Mouse (Mus musculus): ENCODE data around the gene Tmem184a. TPM values are rescaled to one million over a fixed set of nuclear protein-coding genes. Genes with fewer than 3 reads are reported as not detected.

Tmem184a gene
- polyA plus RNA-seq, 1 experiment from 2014 or later = 0.05 TPM

DNA sequence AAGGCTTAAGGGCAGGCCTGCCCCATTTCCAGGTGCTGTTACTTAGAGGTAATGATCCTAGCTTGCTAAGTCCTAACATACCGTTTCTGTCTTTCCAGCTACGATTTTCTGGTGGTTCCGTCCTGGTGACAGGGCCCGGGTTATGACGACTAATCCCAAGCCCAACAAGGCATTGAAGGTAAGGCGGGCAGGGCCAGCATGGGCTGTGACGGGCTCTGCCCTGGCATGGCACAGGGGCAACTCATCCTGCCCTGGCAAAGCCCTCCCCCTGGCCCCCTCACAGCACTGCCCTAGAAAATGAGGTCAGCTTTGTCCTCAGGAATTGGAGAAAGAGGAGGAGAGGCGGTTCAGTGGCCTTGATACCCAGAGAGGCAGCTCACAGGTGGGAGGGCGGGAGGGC, 20.7 kb downstream of the Tmem184a start:
- Histone ChIP-seq H3K4me3 (no peak overlapping the region), H3K4me2 (peak overlapping the region; percentile 68), H3K4me1 (peaks cover 57% of the 10 kb centered on the region), H3K9me3 (replicated peaks) (no peaks in the 10 kb centered on the region), H3K27me3 (no peaks in the 10 kb centered on the region), H3K27ac (no peak overlapping the region), H3K36me3 (ENCODE audit: poor library complexity, severe bottlenecking) (peaks cover 21% of the 10 kb centered on the region), H3K9ac (no peak overlapping the region; the same call in 1 of the 2 replicates)
- no peak for ATAC-seq
- WGBS = 89% methylated on average over 9 of the region's 9 CpGs

DNA sequence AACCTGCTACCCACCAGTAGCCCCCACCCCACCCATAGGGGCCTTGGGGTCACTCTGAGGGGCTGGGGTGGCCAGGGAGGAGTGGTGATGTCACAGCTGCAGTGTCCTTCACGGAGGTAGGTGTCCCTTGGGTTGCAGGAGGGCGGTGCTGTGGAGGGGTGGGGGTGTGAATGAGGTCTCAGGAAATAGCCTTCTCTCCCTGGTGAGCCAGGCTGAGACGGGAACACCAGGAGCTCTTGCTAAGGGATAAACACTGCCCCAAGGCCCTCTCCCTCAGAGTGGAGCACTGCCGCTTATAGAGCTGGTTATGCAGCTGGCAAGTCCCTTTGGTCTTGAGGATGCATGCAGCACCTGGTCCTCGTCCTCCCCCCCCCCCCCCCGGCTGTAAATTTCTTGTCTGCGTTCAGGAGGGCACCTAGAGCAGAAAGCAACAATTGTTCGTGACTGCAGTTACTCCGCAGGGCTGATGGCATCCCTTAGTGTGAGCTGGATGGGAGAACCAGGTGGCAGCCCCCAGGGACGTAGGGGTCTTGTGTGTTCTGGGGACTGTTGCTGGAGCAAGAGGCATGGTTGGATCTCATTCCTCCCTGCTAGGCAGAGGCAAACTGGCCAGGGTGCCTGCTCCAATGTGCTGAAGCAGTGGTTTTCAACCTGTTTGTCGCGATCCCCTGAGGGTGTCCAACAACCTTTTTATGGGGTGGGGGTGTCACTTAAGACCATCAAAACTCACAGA, 21.4 kb downstream of the Tmem184a start:
- ATAC-seq = peak; percentile 3; the same call in 1 of the 2 replicates
- Histone ChIP-seq H3K27ac (peak overlapping the region; percentile 95), H3K9ac (peak overlapping the region; percentile 65), H3K27me3 (no peaks in the 10 kb centered on the region), H3K4me3 (peak overlapping the region; percentile 37), H3K4me1 (peaks cover 56% of the 10 kb centered on the region), H3K36me3 (ENCODE audit: poor library complexity, severe bottlenecking) (peaks cover 21% of the 10 kb centered on the region), H3K9me3 (replicated peaks) (no peaks in the 10 kb centered on the region), H3K4me2 (peak overlapping the region; percentile 68)
- WGBS = 31% methylated on average over 12 of the region's 12 CpGs

DNA sequence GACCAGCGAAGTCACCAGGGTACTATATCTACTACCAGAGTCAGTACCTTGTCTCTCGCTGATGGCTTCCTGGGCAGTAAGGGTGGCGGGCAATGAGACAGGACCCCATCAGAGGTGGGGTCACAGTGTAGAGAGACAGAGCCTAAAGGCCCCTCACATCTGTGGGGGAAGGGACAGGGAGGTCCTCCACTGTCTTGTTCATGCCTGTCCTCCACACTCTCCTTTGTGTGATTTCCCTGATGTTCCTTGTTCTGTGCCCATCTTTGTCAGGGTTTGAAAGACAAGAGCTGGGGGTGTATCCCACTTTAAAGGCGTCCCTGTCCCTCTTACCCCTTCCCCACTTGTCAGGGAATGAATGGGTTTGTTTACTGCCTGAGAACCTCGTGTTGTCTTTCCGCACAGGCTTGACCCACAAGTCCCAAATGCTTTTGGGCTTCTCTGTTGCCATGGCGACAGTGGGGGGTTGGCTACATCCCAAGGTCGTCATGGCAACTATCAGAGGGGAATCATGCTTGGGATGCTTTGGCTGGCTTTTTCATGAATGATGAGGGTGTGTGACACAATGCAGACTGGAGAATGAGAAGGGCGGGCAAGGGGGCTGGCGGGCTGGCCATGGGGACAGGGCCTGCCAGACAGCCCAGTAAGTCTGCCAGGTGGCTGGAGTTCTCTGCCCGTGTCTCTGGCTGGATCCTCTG, 22.1 kb downstream of the Tmem184a start:
- H3K4me3 ChIP-seq = peak overlapping the region; percentile 37
- H3K9ac ChIP-seq = peak overlapping the region; percentile 65
- peak; percentile 89 for ATAC-seq
- peaks cover 21% of the 10 kb centered on the region for H3K36me3 ChIP-seq (ENCODE audit: poor library complexity, severe bottlenecking)
- 22% methylated on average over 11 of the region's 11 CpGs for WGBS
- peaks cover 57% of the 10 kb centered on the region for H3K4me1 ChIP-seq
- peak overlapping the region; percentile 95 for H3K27ac ChIP-seq
- H3K9me3 ChIP-seq (replicated peaks) = no peaks in the 10 kb centered on the region
- H3K4me2 ChIP-seq = peak overlapping the region; percentile 68
- 0 out of 2 replicates have a peak, but pooled peaks cover 2% of the 10 kb centered on the region for H3K27me3 ChIP-seq

DNA sequence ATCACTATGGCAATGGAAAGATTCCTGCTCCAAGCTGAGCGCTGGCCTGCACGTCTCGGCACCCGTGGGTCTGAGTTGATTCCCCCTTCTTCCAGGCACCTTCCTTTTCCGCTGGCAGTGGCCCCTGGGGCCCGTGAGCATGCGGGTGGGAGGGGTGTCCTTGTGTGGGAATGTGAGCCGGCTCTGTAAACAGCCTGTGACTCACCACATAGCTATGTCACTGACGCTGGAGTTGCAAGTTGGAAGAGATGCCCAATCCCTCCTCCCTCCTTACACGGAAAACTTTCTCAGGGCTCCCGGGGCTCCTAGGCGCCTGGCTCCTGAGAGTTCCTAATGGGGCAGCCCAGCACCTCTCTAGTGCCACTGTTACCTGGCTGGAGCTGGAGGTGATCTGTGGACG, 22.8 kb downstream of the Tmem184a start:
- Histone ChIP-seq H3K9me3 (replicated peaks) (no peaks in the 10 kb centered on the region), H3K4me1 (peaks cover 64% of the 10 kb centered on the region), H3K27me3 (0 out of 2 replicates have a peak, but pooled peaks cover 4% of the 10 kb centered on the region), H3K27ac (peak overlapping the region; percentile 95), H3K4me2 (peak overlapping the region; percentile 68), H3K9ac (peak overlapping the region; percentile 65), H3K4me3 (0 out of 2 replicates have a peak overlapping the region, but pooled peaks have one; percentile 37), H3K36me3 (ENCODE audit: poor library complexity, severe bottlenecking) (peaks cover 21% of the 10 kb centered on the region)
- ATAC-seq = peak; percentile 25
- WGBS = 16% methylated on average over 13 of the region's 13 CpGs

DNA sequence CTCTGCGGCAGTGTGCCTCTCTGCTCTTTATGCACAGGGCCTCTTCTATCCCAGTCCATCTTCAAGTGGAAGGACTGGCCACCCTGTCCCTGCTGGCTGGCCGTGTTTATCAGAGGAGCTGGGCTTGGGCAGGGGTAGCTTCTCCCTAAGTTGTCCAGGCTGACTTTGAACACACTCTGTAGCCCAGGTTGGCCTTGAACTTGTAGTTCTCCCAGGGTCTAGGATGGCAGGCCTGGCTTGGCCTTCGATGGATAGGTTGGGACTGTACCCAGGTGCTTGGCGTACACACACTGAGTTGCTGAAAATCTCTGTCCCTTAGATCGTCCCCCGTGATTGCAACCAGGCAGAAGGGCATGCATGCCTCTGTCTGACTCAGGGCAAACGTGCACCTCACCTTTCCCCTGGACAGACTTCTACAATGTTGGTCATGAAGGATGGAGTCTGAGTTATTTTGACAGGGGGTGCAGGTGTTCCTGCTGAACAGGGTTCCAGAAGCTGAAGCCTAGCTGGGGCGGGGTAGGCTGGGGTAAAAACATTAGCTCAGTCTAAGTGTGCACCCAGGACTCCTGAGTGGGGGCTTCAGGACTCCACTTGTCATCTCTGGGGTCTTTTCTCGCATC, 23.6 kb downstream of the Tmem184a start:
- Histone ChIP-seq H3K4me3 (no peak overlapping the region), H3K27me3 (0 out of 2 replicates have a peak, but pooled peaks cover 4% of the 10 kb centered on the region), H3K27ac (peak overlapping the region; percentile 5; the same call in 1 of the 2 replicates), H3K4me1 (peaks cover 66% of the 10 kb centered on the region), H3K9me3 (replicated peaks) (no peaks in the 10 kb centered on the region), H3K36me3 (ENCODE audit: poor library complexity, severe bottlenecking) (peaks cover 17% of the 10 kb centered on the region), H3K9ac (0 out of 2 replicates have a peak overlapping the region, but pooled peaks have one; percentile 6), H3K4me2 (no peak overlapping the region)
- WGBS = 77% methylated on average over 9 of the region's 9 CpGs
- no peak for ATAC-seq

DNA sequence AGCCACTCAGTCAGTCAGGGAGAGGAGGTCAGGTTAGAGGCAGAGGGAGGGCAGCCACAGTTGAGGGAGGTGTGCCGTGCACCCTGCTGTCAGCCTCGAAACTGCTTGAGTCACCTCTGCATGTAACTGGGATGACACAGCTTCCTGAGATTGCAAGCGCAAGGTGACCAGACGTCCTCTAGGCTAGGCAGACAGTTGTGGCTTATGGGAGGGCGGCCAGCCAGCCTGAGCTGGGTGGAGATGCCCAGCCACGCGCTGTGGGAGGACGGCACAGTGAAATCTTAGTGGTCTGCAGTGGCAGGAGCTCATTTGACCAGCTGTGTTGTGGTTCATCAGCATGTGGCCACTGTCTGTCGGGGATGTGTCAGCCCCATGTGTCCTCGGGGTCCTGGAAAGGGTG, 24.8 kb downstream of the Tmem184a start:
- peaks cover 66% of the 10 kb centered on the region for H3K4me1 ChIP-seq
- H3K4me2 ChIP-seq = no peak overlapping the region
- H3K9me3 ChIP-seq (replicated peaks) = no peaks in the 10 kb centered on the region
- WGBS = 77% methylated on average over 10 of the region's 10 CpGs
- peaks cover 6% of the 10 kb centered on the region for H3K36me3 ChIP-seq (ENCODE audit: poor library complexity, severe bottlenecking)
- H3K4me3 ChIP-seq = no peak overlapping the region
- ATAC-seq = no peak
- 0 out of 2 replicates have a peak, but pooled peaks cover 4% of the 10 kb centered on the region for H3K27me3 ChIP-seq
- no peak overlapping the region for H3K9ac ChIP-seq
- no peak overlapping the region for H3K27ac ChIP-seq

DNA sequence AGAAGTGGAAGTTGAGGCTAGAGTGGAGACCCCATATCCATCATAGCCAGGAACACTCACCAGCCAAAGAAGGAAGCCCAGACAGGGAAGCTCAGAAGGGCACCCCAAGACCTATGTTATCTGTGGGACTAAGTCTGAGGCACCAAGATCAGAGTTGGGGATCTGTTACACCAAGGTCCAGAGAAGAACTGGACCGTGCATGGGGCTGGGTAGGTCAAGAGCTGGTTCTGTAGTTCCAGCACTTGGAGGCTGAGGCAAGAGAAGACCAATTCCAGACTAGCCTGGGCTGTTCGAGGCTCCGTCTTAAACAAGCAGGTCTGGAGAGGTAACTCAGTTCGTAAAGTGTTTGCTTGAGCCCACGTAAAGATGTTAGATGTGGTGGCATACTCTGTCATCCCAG, 25.6 kb downstream of the Tmem184a start:
- peaks cover 62% of the 10 kb centered on the region for H3K4me1 ChIP-seq
- 94% methylated on average over 5 of the region's 5 CpGs for WGBS
- no peak for ATAC-seq
- no peaks in the 10 kb centered on the region for H3K9me3 ChIP-seq (replicated peaks)
- 0 out of 2 replicates have a peak, but pooled peaks cover 7% of the 10 kb centered on the region for H3K27me3 ChIP-seq
- no peak overlapping the region for H3K4me3 ChIP-seq
- no peak overlapping the region for H3K9ac ChIP-seq
- H3K27ac ChIP-seq = no peak overlapping the region
- H3K4me2 ChIP-seq = no peak overlapping the region
- no peaks in the 10 kb centered on the region for H3K36me3 ChIP-seq (ENCODE audit: poor library complexity, severe bottlenecking)

DNA sequence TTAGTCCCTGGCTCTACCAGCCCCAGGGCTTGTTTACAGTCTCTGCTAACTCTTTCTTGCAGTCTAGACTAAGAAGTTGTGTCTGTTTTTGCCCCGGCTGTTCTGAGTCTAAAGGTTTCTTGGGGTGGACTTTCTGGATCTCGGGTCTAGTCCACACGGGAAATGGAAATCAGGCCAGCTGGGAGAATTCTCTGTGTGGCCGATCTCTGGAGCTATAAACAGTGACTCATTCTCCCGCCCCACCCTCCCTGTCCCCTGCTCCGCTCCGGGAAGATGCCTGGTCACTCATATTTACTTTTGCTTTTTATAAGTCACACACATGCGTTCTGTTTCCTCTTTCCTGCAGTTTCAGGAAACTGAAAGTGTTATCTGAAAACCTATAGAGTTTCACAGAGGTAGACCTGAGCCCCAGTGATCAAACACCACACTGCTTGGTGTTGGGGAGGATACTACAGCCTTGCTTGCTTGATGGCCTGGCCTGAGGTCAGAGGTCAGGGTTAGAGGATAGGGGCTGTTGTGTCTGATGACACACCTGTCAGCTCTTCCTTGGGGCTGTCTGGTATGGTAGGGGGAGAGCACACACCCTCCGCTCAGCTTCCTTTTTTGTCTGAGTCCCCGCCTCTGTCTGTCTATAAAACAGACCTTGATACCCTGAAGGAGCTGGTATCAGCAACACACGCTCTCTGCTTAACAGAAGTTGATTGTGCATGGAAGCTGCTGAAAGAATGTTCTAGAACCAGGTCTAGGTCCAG, 26.2 kb downstream of the Tmem184a start:
- Histone ChIP-seq H3K27ac (no peak overlapping the region), H3K9ac (no peak overlapping the region; the same call in 1 of the 2 replicates), H3K4me1 (peaks cover 56% of the 10 kb centered on the region), H3K4me2 (peak overlapping the region; percentile 95), H3K9me3 (replicated peaks) (no peaks in the 10 kb centered on the region), H3K27me3 (0 out of 2 replicates have a peak, but pooled peaks cover 7% of the 10 kb centered on the region), H3K36me3 (ENCODE audit: poor library complexity, severe bottlenecking) (no peaks in the 10 kb centered on the region), H3K4me3 (no peak overlapping the region)
- ATAC-seq = no peak
- WGBS = 80% methylated on average over 11 of the region's 11 CpGs

DNA sequence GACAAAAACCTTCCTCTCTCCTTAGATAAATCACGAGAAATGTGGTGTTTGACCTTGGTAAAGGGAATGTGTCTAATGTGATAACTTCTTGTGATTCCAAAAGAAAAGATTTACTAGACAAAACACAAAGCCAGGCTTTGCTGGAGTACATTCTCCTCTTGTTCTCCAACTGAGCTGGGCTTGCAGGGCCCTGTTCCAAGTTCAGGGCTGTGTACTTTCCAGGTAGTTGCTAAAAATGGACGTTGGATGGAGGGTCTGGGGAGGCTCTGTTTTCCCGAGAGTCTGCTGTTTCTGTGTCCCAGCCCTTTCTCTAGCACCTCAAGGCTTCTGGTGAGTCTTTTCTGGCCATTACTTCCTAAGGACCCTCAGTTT, 26.8 kb downstream of the Tmem184a start:
- peak overlapping the region; percentile 72; the same call in 1 of the 2 replicates for H3K4me3 ChIP-seq
- ATAC-seq = no peak
- no peaks in the 10 kb centered on the region for H3K36me3 ChIP-seq (ENCODE audit: poor library complexity, severe bottlenecking)
- H3K4me1 ChIP-seq = peaks cover 50% of the 10 kb centered on the region
- 78% methylated on average over 3 of the region's 3 CpGs for WGBS
- peak overlapping the region; percentile 95 for H3K4me2 ChIP-seq
- H3K9me3 ChIP-seq (replicated peaks) = no peaks in the 10 kb centered on the region
- no peak overlapping the region; the same call in 1 of the 2 replicates for H3K9ac ChIP-seq
- no peak overlapping the region for H3K27ac ChIP-seq
- 0 out of 2 replicates have a peak, but pooled peaks cover 7% of the 10 kb centered on the region for H3K27me3 ChIP-seq

DNA sequence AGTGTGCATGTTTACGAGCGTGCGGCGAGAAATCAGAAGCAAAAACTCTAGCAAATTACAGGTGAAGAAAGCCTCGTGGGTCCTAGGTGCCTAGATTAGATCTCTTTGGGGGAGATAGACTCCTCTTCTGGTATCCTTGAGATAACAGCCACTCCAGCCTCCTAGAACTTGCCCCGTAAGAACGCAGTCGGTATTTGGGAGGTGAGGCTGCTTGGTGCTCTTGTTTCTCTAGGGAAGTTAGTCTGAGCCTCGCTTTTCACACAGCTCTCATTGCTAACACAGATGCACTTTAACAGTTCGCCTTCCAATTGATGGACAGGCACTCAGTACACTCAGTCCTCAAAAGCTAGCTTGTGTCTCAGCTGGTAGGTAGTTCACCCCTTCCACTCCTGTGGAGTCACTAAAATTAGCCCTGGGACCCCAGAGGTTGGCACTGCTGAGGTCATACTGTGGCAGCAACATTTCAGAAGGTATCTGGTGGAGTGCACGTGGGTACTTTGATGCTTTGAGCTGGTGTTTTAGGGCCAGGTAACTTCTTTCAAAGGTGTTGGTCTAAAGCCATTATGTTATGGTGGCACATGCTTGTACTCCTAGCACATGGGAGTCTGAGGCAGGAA, 27.4 kb downstream of the Tmem184a start:
- H3K4me2 ChIP-seq = peak overlapping the region; percentile 95
- H3K9me3 ChIP-seq (replicated peaks) = no peaks in the 10 kb centered on the region
- peaks cover 43% of the 10 kb centered on the region for H3K4me1 ChIP-seq
- 0 out of 2 replicates have a peak, but pooled peaks cover 7% of the 10 kb centered on the region for H3K27me3 ChIP-seq
- peak overlapping the region; percentile 78 for H3K9ac ChIP-seq
- H3K36me3 ChIP-seq (ENCODE audit: poor library complexity, severe bottlenecking) = no peaks in the 10 kb centered on the region
- WGBS = 21% methylated on average over 11 of the region's 11 CpGs
- H3K27ac ChIP-seq = no peak overlapping the region
- no peak for ATAC-seq
- H3K4me3 ChIP-seq = peak overlapping the region; percentile 72

Measured in forebrain, embryonic 13.5 days (tissue).